Mouse (Mus musculus) spleen, postnatal 10 days (tissue): ENCODE results near the gene Lars2.

Experiments used
- DNase-seq, 2 experiments: peaks; one replicate each; pipeline ENCODE4 v3.0.0; 2021 to 2022; ENCODE audit warnings: low spot score in 2 of 2

Lars2 gene

DNA sequence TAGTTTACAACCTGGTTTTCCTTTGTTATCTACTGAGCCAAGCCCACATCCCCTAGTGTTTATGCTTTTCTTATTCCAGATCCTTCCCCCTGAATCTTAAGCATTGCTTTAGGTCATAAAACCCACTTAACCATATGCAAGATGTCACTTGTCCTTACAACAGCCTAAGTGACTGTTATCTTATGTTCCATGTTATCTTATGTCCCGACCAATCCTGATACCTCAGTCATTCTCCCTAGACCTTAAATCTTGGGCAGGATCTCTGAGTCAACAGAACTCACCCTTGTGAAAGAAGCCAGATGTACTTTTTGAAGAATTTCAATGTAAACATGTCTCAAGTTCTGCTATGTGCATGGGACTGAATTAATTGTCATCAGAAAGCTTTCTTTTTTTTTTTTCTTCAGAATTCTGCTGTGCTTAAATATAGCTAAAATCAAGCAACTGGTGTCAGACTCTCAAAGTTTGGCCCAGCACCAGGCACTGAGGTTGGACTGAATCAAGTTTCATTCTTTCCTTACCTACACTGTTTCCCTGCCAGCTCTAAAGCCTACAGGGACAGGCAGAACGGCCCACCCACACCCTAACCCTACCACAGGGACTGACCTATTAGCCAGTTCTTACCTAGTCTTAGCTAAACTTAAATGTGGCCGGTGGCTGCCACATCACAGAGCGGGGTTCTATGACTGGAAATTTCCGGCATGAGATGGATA, 24.6 kb downstream of the Lars2 start:
- DNase-seq, result no peak

DNA sequence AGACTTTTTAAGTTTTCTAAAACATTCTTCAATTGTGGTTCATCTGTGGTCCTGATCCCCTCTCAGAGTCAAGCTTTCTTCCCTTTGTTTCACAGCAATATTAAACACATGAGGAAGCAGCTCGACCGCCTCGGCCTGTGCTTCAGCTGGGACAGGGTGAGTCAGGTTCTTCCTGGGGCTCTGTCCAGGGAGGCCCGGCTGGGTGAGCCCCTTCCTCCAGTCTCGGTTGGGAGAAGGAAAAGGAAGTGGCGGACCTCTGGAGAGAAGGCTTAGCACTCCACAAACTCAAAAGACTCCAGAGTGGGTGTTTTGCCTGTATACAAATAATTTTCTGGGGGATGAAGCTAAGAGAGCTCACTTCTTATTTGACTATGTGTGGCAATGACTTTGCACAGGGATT, 28.1 kb downstream of the Lars2 start:
- DNase-seq, result no peak

DNA sequence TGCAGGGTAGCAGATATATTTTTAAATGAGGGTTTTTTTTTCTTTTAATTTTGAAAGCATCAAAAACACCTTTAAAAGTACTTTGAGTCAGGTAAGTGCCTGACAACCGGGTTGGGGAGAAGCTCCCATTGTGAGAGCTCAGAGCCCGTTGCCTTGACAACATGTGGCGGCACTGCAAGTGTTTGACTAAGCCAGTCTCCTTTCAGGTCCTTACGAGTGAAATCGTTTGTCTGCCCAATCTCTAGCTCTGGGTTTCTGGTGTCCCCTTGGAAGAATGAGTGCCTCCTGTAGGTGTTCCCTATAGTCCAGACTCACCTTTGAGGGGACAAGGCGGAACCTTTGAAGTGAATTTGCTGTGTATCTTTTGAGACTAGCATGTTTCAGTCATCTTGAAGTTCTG, 31.0 kb downstream of the Lars2 start:
- no peak for DNase-seq

DNA sequence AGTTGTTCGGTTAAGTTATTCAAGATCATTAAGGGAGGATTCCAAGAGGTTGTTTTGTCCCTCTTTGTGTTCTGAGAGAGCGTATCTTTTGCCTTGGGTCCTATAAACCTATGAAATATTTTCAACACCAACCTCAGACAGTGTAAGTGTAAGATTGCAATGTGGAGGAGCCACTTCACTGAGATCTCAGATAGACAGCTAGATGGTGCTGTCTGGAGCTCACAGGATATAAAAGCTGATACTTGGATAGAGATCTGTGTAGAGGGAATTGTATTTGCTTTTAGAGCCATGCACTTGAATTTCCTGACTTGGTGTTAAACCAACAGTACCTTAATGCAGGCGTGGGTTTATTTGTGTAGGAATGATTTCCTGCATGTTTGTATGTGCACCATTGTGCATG, 35.5 kb downstream of the Lars2 start:
- DNase-seq, result no peak

DNA sequence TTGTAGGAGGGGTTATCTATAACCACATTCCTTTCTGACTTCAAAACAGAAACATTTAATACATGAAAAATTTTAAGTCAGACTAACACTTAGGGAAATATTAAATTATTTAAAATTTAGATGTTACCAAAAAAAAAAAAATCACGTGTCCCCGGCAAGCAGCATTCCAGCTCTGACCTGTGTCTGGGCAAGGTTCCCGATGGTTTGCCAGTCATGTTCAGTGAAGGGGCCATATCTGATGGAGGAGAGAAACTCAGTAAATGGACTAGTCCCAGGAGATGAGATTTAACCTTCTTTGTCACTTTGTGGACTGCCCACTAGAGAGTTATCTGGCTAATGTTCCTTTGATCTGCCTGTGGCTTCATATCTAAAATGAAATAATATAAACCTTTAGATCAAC, 36.3 kb downstream of the Lars2 start:
- DNase-seq, result no peak

DNA sequence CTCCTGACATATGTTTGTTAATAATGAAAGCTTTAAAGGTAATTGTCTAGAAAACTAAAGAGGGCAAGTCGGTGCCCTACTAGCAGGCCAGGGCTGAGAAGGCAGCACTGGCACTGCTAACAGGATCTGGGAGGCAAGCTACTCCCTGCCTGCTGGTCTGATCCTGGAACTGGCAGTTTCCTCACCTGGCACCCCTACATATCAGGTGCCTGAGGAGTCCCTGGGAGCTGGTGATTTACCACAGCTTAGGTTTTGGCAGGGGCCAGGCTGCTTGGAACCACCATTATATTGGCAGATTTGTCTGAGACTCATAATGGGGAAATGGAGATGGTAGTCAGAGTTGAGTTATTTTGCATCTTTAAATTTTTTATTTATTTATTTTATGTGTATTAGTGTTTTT, 38.5 kb downstream of the Lars2 start:
- DNase-seq, result no peak

DNA sequence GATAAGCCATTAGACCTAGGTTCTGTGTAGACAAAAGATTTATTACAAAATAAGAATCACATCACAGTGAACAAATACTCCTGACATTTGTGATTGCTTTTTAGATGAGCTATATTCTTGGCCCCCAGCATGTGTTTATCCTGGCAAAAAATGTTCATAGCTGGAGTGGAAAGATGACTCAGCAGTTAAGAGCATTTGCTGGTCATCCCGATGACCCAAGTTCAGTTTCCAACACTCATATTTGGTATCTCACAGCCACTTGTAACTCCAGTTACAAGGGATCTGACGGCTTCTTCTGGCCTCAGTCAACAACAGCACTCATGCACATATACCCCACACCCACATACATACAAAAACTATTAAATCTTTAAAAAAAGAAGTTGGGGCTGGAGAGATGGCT, 42.0 kb downstream of the Lars2 start:
- no peak for DNase-seq

DNA sequence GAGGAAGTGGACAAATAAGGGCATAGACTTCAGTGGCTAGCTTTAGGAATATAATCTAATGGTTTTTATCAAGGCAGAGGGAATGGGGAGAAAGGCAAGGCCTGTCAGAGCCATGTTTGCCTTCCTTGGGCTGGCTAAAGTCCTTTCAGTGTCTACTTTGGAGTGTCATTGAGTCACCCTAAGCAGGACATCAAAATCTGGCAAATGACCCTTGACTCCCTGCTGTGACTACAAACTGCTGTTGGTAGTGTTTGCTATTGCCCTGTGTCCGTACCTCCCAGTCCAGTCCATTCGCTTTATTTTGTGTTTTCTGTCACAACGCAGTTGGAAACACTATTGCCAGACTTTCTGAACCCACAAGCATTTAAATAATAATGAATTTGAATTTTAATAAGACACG, 63.1 kb downstream of the Lars2 start:
- no peak for DNase-seq

DNA sequence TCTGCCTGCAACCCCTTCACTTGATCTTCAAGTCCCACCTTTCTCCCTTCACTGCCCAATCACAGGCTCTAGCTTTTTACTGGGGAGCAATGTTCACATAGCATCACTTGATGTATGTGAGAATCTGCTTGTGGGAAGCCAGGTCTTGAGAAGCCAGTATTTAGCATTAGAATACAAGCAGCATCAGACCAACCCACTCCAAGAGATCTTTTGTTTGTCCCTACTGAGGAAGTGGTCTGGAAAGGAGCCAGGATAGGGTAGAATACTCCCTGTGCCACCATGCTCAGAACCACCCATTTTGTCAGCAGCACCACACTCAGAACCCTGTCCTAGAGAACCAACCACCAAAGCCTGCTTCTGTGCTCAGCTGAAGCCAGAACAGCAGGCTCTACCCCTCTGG, 64.2 kb downstream of the Lars2 start:
- no peak for DNase-seq

DNA sequence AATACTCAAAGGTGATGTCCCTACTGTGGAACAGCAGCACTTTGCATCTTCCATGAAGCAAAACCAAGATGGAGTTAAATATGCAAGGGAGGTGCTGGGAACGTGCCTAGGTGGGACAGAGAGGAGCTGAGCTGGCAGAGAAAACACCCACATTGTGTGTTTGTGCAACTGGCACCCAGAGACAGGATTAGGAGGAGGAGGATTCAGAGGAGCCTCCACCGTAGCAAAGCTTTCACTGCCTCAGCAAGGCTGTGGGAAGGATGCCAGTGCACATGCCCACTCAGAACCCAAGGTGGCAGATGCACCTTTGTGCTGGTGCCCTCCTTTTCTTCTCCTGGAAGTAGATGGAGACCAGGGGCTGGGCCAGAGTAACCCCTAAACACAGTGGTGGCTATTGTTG, 71.5 kb downstream of the Lars2 start:
- DNase-seq, result no peak

DNA sequence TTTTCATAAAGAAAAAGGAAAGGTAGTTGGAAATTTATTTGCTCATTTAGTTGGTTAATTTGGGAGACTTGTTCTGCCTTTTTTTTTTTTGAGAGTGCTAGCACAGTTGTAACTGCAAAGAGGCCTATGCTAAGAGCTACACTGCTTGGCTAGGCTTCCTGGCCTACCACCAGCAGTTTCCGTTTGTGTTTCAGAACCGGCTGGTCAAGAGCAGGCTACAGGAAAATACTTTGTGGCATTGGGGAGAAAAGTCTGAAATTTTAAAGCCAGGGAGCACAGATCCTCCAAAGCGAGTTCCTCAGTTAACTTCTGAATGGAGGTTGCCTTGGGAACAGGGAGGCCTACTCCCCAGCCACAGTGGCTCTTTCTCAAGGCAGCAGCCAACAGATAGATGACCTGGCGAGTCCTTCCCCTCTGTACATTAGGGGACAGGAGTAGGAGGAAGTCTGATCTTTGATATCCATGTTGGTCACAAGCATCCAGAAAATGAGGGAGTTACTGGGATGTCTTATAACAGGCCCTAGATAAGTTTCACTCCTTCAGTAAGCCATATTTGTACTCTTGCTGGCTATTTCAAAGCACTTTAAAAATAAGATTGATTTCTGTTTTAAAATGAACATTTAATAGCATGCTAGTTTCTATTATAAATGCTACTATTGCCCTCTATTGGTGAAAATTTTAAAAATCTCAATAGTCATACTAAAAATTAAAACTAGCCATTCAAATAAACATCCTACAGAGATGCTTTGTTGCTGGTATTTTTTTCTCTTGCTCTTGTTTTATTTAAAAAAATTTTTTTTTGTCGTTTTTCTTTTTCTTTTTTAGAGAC, 73.7 kb downstream of the Lars2 start:
- DNase-seq, result no peak

DNA sequence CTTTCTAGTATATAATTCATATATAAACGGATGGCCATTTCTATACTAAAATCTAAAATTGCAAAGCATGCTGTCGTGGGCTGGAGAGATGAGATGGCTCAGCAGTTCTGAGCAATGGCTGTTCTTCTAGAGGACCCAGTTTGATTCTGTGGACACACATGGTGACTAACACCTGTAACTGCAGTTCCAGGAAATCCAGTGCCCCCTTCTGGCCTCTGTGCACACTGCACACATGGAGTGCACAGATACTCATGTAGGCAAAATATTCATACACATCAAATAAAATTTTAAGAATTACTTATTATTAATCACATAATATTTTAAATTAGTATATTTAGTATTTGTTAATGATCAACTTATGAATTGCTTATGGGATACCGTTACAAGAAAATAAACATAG, 80.4 kb downstream of the Lars2 start:
- peak in 1 of 2 experiments; percentile 62 for DNase-seq

DNA sequence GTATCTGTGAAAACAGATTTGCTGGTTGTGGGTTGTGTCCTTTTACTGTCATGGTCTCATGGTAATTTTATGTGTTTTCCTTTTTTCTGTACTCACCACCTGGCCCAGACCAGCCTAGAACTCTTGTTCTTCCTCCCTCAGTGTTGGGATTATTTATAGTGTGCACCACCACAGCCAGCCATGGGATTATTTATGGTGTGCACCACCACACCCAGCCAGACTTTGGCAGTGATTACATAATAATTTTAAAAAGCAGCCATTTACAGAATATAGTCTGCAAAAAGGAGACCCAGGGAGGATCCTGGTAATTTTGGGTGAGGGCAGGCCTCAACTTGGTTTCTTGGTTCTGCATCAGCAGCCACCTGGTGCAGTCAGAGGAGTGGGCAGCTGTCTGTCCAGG, 81.9 kb downstream of the Lars2 start:
- no peak for DNase-seq

DNA sequence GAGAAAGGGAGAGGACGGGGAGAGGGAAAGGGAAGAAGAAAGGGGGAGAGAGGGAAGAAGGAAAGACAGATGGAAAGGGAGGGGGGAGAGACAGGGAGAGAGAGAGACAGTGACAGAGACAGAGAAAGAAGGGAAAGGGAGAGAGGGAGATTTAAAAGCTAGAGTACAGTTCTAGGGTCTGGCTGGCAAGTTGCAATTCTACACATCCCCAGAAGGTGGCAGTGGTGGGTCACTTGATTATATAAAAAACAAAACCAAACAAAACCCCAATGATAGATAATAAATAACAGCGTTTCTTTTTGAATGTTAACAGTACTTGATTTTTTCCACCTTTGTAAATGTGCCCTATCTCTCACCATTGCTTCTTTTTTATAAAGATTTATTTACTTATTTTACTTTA, 83.4 kb downstream of the Lars2 start:
- DNase-seq, result peak; percentile 60 to 79

DNA sequence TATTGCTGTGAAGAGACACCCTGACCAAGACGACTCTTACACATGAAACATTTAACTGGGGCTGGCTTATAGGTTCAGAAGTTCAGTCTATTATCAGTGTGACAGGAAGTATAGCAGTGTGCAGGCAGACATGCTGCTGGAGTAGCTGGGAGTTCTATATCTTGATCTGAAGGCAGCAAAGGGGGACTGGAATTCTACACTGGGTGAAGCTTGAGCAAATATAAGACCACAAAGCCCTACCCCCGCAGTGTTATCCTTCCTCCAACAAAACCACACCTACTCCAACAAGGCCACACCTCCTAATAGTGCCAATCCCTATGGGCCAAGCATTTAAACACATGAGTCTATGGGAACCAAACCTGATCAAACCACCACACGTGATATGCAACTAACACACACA, 85.0 kb downstream of the Lars2 start:
- DNase-seq, result no peak

DNA sequence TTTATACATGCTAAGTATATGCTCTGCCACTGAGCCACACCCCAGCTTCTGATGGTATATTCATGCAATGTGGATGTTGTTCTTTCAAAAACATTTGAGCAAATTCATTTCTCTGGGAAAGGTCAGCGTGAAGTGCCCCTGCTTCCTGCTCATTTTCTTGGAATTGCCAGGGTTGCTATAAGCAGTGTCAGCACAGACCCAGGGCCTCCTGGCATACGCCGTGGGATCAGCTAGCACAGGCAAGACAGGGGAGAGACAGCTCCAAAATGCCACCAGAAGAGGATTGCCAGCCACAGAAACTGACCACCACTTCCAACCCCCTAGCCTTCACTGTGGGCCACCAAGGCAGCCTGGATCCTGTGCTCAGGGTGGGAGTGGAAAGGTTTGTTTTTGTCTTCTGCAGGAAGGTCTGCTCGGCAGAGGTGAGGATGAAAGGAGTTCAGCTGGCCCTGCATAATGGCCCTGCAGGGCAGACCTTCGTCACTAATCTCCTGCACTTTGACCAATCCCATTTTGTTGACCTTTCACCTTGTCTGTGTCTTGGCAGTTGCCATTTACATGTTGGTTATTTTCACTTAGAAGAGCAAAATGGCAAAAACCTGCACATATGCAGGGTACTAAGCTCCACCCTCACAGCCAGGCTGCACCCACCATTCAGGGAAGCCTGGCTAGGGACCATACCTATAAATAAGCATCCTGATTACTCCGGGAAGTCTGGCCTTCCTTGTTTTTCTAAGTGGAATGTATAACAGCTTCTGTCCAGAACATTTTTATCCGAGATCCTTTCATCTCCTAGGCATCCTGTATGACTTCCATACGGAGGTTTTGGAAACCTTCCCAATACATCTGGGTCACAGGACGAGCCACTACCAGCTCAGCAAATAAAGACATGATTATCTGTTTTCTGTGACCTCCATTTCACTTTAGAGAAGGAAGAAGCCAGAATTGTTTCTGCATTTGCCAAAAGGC, 90.2 kb downstream of the Lars2 start:
- DNase-seq, result no peak

DNA sequence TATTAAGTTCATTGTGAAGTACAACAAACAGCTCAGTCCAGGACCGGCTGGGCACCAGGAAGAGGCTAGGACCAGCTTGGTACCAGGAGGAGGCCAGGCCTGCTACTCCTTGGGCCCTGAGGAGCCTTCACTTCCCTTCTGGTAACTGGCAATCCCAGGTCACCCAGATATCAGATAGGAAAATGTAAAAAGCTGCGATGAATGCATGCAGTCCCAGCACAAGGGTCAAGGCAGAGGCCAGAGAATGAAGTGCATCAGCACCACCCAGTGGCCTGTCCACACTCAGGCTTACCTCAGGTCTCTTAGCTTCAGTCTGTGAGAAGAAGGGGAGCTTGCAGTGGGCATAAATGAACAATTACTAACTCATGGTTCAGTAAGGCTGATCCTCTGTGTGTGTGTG, 90.9 kb downstream of the Lars2 start:
- DNase-seq, result no peak

DNA sequence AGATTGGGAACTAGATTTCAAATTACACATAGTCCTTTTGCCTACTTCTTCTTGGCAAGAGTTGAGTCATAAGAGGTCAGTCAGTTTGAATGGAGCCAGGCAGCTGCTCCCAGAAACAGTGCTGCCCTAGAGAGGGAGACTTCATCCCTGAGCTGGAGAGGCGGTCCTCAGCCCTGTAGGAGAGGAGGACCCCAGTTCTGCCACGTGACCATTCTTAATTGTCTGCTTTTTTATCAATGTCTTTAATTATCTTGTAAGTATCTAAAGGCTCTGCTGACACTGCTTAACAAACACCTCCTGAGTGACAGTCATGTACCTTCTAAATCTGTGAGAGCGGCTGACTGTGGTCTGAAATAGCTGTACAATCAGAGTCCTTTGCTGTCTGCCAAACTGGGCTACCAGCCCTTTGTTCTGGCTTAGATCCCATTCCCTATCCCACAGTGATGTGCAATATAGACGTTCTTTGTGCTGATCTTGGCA, 100.5 kb downstream of the Lars2 start:
- DNase-seq, result no peak

DNA sequence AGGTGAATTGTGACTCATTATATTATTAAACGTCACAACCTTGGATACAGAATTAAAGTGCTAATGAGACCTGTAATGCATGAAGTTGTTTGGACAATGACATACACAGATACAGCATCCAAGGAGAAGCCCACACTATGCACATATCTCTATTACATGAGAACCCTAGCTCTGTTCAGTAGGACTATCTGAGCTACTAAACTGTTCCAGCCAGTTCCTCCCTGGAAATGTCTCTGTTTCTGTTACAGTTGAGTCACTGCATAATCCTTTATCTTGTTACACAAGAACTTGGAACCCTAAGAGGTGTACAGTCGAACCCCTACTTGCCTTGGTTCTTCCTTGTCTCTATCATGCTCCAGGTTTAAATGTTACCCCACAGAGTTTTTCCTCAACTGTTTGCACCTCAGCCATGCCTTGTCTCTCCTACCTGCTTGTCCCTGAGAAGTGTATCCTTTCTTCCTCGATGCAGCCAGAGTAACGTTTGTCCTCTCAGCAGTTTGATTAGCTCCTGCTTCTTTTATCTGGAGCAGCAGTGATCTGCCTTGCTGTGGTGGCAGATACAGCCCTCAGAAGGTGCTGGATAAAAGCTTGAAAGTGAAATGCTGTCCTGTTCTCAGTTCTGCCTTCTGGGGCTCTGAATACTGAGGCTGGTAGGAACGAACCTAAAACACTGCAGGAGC, 101.8 kb downstream of the Lars2 start:
- DNase-seq, result peak in 1 of 2 experiments; percentile 38

DNA sequence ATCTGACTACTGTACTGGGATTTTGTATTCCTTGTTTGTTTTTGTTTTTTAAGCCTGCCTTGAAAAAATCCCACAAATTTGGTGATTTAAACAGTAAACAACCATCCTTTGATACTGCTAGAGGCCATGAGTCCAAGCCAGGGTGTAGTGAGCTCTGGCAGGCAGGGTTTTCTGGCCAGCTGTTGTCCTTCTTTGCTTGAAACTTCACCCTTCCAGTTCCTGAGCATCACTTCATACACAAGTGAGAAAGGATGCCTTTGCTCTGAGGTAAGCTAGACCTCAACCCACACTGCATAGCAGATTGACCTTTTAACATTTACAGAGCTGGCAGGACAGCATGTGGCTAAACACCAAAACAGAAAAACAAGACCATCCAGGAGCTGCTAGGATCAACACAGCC, 102.4 kb downstream of the Lars2 start:
- DNase-seq, result no peak

DNA sequence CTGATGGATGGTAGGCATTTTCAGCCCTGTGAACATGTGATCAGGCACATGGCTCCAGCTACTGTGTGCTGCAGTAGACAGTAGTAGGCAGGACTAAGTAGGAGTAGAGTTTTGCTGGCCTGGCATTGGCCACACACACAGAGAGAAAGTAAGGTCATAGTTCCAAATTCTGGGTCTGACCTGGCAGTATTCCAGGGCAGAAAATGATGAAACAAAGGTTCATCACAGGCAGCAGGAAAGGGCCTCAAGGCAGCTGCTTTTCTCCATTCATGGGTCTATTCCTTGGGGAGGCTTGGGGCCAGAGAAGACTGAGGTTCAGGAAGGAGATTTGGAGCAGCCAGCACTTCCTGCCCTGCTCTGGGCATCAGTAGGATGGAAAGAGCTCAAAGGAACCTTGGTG, 106.7 kb downstream of the Lars2 start:
- no peak for DNase-seq

DNA sequence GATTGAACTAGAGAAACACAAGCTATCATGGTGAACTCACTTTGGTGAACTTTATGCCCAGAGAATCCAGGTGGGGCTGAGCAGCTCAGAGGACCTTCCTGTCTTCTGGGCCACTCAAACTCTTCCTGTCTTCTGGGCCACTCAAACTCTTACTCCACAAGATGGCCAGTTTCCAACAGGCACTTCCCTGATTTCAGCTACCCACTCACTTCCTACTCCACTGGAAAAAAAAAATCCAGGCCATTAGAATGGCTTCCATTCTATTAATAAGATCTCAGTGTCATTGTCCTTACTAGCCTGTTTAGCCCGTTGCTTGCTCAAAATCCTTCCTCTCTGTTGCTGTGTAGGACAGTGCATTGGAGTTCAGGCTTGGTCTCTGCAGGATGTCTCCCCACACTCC, 108.8 kb downstream of the Lars2 start:
- DNase-seq, result no peak
